Mouse (Mus musculus) 416B (cell line): ENCODE measurements at regions not wholly inside any gene's neighbourhood (a gene's known extent, or its start where the extent isn't known, plus 50 kb on each side); places are given as distances from the start of the nearest gene placed in this dataset.

Source experiments
- DNase-seq: peaks from one replicate; pipeline ENCODE4 v3.0.0; 2011; ENCODE audit warnings: low read depth

DNA sequence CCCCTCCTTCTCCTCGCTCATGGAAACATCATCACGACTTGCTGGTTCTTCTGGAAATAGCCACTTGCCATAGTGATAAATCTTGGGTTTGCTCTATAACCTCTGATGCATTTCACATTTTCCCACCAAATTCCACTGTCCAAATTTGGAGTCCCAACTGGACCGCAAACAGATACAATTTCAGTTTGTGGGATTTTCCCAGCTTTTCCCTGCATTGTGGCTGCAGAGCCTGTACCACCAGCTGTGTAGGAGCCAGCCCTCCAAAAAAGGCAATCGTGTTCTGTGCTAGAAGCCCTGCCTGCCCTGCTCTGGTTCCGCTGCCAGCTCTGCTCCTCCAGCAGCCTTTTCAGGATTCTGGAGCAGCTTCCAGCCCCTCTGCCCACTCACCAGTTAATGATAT lies 291.4 kb downstream of the Gsdmc2 start:
- no peak for DNase-seq

DNA sequence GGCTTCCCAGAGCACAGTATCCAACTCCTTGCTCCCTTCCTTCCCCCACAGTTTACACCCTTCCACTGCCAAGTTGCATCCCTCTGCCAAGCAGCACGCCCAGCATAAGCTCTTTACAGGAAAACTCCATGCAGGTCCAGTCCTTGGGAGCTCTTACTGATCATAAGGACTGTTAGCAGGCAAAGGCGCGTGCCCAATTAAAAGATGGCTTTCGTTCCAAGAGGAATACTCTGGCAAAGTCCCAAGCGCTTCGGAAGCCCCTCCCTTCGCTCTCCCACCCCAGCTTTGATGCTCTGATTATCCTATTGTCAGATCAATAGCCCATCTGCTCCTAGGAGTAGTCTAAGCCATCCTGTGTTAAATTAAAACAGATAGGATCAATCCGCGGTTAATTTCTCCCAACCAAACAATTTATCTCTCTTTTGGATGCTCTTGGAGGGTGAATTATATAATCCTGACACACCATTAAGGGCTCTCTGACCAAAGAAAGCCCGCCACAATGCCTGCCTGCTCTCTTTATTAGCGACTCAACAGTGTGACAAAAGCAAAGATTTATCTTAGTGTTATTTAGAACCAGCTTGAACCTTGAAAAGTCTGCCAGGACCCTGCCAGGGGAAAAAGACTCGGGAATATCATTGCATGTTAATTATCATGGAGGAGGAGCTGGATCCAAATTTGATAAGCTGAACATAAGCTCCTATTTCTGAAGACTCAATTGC lies 312.5 kb downstream of the Gsdmc2 start:
- DNase-seq, result no peak

DNA sequence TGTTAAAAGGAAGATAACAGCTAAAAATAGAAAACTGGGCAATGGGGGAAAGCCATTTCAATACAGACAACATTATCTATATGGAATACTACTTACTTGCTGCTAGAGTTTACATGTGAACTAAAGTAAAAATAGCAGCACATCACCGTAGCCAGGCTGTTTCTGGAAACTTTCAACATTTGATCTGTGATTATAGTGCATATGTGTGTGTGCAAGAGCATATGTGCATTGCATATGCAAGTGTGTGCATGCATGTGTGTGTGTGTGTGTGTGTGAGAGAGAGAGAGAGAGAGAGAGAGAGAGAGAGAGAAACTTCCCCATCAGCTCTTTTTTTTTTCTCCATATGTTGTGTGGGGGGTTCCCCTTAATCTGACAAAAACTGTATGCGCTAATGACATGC lies 317.7 kb downstream of the Gsdmc2 start:
- DNase-seq, result no peak

DNA sequence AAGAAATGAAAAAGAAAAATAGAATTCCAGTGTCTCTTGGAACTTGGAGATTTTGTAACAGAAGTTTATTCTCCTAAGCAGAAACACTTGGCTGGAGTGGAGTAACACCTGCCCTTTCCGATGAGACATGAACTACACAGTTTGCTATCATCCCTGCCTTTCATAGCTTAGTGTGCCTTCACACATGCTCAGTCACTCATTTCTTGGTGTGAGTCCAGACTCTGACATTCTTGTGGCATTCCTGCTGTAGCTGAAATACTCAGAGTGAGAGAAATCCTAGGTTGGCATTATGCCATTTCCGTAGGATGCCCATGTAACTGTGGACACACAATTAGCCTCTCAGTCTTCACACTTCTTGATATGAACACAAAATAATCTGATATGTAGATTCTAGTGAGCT lies 318.2 kb downstream of the Gsdmc2 start:
- no peak for DNase-seq

DNA sequence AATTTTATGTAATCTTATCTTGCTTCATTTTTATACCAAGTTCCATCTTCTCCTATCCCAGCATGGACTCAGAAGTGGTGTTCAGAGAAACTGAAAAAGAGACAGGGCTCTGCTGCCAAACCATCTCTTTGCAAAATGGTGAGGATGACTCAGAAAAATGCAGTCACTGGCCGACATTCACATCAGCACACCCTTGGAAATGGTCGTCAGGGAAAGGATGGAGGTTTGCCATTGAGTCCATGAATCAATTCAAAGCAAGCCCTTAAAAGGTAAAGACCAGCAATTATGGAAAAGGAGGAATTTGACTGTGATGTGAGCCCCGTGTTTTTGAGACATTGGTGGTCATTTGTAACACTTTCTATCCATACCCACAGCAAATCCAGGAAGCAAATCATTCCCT lies 327.7 kb downstream of the Gsdmc2 start:
- no peak for DNase-seq

DNA sequence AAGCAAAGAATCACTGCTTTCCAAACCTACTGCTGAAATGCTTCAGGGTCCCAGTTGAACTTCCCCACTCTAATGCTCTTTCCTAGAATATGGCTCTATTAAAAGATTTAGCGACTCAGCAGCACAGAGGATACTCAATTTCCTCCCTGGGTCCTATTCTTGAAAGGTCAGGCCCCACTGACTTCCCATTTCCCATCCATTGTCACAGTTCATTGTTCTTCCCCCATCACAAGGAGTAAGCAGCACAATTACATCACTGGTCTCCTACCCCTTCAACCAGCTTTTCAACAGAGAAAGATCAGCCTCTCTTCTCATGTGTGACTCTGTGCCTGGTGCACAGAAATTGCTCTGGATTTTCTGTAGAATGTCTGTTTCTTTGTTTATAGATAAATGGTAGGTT lies 344.5 kb downstream of the Gsdmc2 start:
- DNase-seq, result peak; percentile 25

DNA sequence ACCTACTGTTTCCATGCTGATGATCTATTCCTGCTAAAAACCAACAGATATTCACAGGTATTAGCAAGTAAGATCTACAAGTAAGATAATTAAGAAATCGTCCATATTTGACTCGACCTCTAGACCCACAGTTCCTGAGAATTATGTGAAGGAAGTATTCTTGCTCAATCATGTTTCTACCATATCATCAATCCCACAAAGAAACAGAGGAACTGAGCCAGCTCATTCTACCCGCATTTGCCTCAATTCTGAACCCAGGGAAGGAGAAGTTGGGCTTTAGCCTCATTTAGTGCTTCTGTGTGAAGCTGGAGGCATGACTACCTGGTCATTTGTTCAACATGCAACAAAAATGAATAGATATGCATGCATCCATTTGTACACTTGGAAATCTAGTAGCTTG lies 346.5 kb downstream of the Gsdmc2 start:
- DNase-seq, result peak; percentile 87

DNA sequence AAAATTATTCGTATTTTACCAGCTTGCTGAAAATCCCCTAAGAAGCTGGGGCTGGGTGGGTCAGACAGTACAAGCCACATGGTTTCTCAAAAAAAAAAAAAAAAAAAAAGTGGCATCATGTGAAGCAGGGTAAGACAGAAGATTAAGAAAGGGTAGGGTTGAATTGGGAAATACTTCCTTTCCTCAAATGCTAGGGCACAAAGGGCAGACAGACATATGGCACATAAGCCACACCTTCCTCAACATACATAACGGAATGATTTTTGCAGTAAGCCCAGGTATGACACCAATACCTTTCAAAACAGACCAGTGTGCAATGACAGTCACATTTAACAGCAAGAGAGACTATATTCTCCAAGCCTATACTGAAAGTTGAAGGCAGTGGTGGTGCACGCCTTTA lies 347.8 kb downstream of the Gsdmc2 start:
- DNase-seq, result peak; percentile 82

DNA sequence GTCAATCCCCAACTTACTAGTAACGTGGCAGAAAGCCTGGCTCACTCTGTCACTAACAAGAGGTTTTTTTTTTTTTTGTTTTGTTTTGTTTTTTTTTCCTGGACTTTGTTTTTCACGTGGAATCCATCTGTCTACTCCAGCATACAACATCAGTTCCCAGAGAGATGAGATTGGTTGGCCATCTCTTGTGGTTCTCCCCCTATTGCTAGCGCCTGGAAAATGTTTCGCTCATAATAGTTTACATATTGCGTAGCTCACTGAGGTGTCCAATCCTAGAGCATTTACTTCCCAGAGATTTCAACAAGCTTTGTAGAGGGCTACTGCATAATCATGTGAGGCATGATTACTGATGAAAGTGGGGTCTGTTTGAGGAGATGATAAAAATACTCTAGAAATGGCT lies 360.1 kb downstream of the Gsdmc2 start:
- no peak for DNase-seq

DNA sequence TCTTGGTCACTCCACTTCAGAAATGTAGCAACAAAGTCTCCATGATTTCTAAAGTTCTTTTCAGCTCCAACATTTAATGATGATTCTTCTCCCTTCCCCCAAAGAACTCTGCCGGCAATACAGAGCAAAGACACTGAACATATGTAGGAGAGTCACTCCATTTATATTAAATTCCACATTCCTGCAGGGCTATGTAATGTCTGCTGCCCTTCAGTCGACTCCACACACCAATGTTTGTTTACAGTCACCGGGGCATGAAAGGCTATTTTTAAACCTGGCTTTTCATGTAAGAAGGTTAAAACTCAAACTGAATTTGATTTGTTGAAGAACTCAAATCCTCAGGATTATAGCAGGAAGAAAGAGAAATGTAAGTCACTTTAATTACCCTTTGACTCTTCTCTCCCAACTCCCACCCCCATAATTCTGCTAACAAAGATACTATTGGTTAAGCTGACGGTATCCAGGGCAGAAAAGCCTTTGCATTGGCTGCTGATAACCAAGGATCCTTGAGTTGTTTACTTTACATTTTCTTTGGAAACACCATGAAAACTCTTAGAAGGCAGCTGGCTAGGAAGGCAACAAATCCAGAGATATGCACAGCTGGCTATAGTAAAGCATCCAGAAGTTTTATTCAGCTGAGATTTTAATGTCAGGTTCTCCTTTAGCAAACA lies 360.6 kb downstream of the Gsdmc2 start:
- DNase-seq, result no peak

DNA sequence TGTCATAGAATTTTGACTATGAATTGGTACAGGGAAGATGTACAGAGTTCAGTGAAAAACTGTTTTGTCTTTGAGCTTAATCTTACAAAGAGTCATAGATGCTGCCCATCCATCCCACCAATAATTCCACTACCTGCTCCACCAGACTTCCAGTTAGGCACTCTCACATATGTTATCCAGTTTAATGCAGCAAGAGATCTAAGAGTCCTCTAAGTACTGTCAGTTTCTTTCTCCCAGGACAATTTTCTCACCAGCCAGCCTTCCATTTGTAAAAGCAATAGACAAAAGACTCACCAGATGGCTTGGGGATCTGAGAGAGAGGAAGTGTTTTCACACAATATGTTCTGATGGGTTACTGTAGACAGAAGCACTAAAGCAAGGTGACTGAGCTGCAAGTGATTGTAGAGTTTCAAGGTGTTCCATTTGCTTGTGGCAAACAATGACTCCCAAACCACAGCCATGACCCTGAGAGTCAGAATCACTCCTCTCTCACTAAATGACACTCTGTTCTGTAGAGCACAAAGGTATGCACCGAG lies 365.6 kb downstream of the Gsdmc2 start:
- no peak for DNase-seq

DNA sequence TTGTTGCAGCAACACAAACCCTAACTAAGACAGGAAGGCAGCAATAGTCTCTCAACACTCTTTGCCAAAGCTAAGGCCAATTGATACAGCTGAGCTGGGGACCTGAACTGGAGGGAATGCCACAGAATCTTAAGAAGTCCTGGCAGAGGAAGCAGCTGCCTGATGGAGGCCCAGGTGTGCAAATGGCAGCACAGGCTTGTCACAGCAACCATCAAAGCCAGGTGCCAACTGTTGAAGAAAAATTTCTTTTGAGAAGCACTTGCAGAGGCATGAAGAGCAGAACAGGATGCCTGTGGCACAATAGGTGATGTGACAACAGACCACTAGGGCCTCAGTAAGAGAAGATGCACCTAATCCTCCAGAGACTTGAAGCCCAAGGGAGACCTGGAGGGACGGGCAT lies 378.1 kb downstream of the Gsdmc2 start:
- DNase-seq, result no peak

DNA sequence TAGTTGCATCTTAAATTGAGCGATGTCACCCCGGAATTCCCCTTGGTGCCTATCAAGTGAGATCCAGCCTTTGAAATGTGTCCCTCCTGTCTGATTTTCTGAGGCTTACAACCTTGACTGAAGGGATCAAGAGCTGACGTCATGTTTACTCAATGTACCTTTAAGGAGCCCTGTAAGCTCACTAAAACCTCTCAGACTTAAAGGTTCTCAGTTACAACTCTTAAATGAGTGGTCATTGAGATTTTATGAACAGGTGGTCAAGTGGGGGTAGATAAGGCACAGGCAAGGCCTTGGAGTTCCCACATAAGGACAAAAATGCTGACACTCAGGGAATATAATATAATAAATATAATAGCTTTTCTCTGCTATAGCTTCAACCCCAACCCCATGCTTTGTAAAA lies 392.4 kb downstream of the Gsdmc2 start:
- no peak for DNase-seq

DNA sequence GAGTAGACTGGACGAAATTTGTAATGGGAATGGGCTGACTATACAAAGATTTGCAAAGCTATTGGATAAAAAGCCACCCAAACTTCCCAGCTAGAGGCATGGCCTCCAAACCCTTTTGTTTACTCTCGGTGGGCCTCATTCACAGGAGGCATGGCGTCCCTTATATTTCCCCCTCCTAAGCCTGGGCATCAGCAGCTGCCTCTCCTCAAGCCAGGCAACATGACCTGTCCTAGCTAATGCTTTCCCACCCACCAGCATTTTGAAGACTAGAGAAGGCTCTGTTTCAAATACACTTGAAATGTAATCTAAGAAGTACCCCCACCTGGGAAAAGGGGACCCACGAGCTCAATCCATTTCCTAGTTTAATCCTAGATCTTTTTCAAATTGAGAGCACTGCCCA lies 398.7 kb downstream of the Gsdmc2 start:
- no peak for DNase-seq

DNA sequence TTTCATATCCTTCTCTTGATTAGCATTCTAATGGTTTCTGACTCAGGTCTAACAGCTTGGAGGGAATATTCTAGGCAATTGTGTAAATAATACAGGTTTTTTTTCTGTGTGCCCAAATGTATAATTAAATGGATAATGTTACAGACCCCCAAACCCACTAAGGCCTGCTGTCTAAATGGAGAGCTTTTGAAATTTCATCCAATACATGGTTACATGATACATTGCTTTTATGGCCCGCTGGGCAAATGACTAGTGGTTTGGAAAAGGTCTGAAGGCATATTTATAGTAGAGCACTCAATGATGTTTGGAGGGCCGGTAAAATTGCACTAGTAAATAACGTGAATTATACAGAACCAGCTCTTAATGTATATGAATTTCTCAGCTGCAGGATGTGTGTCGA lies 400.0 kb downstream of the Gsdmc2 start:
- DNase-seq, result no peak

DNA sequence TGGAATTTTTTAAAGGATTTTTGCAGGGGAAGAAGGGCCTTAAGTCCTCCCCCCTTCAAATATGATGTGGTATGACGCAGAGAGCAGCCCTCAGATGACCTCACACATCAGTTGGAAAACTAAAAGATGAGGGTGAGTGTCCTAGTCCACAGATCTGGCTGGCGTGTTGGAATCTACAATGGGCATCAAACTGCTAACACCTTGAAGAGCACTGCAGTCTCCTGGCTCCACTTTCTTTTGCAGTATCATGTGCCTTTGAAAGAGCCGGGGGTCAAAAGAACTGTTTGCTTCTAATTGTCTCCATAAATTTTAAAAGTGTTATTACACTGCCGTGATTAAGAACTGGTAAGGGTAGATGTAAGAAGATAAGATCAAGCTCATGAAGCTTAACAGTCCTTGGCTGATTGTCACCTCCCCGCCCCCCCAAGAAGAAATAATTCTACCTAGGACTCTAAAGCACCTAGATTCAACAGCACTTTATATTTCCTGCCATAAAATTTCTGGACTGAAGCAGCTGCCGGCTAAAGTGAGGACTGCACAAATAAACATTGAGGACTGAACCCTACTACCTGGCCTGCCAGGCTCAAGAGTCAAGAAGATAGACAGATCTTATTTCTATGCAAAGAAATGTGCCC lies 402.7 kb downstream of the Gsdmc2 start:
- DNase-seq, result no peak

DNA sequence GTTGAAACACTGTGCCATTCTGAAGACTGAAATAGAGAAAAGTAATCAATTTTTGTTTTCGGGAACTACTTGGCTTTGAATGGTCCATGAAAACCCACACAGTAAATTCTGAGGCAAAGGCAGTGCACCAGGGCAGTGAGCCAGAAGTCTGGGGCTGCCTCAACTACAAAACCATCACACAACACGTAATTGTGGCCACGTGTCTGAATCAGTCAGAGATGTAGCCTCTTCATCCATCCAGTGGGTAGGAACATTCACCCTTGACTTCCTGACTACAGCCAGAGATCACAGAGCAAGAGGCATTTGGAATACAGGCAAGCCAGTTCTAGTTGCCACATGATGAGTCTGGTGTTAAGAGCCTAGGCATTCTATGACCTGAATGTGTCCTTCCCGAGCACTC lies 432.3 kb downstream of the Gsdmc2 start:
- no peak for DNase-seq

DNA sequence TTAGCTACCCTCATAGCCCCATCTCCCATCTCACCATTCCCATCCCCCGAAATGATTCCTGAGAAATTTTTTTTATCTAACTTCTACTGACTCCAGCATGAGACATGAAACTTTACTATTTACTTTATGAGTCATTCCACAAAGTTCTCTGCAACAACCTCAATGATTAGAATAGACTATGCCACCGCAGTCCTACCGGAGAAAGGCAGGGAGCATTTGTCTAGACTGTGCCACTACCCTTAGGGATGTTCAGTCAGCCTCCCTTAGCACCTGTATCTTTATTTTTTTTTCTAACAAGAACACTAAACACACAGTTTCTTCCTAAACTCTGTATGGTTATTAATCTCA lies 433.2 kb downstream of the Gsdmc2 start:
- DNase-seq, result peak; percentile 23

DNA sequence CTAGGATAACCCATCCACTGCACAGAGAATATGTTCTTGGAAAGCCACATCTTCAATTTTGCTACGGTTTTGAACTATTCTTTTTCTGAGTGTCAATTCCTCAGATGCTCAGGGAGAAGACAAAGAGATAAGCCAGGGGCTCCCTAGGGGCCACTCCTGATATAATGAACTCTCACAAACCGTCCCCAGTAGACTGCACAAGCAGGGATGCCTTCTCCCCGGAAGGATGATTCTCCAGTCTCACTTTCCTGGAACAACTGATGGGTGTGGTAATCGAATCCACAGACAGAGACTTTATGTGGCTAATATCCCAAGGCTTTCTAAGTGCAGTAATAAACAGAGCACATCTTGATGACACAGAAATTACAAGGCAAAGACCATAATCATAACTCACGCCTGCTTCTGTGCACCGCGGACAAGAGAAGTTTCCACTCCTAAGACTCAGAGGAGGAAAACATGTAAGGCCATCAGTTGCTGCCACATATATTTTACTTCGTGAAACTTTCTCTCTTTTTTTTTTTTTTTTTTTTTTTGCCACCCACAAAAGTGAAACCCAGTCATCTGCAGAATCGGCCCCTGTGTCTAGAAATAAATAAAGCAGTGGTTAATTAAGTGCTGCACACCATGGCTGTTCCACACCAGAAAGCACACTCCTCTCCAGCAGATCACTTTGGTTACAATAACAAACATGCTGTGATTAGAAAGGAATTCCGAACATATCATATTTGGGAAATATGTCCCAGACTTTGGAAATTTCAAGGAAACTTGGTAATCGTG lies 433.8 kb downstream of the Gsdmc2 start:
- DNase-seq, result no peak

DNA sequence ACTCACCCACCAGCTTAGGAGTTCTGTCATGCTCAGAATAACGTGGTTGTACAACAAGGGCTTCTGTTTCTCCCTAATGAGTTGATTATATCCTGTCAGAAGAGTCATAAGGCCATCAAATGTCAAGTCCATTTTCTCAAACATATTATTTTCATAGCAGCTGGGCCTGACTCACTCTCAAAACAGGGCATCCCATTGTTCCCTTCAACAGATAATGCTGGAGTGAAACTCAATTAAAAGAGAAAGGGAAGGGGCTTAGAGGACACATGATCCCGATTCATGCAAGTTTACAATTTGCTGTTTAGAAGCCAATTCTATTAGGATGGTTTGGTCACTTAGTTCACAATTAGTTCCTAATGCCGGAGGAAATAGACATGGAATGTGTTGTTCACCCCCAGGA lies 444.5 kb downstream of the Gsdmc2 start:
- no peak for DNase-seq

DNA sequence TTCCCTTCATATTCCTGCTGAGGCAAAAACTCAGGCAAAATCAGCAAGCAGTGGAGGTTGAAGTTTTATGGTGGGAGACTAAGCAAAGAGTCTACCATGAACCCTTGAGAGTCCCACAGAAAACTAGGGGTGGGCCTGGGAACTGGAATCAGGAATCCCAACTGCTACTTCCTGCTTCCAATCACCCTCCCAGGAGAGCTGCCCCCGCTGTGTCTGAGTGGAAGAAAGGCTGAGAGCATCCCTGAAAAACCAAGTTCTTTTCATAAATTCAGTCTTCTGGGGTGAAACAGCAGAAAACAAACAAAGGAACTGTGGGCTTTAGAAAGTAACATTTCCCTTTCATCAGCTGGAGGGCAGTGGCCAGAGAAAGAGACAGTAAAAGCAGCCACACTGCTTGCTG lies 445.0 kb downstream of the Gsdmc2 start:
- no peak for DNase-seq

DNA sequence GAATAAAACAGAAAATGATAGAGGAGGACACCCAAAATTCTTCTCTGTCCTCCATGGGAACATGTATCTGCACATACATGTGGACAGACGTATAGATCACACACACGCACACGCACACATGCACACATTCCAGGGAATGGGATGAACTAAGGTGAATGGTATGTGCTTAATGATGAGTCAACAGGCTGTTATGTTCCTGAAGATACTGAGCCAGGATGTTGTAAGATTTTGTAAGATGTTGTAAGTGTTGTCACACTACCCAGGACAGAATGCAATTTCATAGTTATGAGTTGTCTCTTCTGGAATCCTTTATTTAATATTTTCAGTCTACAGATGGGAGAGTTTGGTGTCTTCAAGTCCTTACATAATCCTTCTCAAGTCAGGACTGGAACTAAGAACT lies 447.5 kb downstream of the Gsdmc2 start:
- peak; percentile 41 for DNase-seq

DNA sequence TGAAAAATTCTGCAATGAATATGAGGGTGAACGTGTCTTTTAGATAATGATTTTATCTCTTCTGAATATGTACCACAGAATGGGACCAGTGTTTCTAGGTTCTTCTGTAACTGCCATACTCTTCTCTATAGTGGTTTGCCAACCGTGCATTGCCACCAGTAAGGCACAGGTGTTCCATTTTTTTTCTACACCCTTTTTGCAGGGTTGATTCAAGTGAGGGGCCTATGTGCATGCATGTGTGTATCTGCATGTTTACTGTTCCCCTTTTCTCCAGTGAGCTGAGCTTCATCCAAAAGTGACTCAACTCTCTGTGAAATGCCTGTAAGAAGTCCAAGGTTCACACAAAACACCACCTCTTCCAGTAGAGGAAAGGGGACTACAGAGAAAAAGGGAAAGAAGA lies 467.7 kb downstream of the Gsdmc2 start:
- DNase-seq, result no peak
